Mouse (Mus musculus): Measurements from ENCODE around the gene Gm17622. TPM values are rescaled to one million over a fixed set of nuclear protein-coding genes. Genes with fewer than 3 reads are reported as not detected.

Gm17622 gene
- polyA plus RNA-seq, 1 experiment, result not detected

DNA sequence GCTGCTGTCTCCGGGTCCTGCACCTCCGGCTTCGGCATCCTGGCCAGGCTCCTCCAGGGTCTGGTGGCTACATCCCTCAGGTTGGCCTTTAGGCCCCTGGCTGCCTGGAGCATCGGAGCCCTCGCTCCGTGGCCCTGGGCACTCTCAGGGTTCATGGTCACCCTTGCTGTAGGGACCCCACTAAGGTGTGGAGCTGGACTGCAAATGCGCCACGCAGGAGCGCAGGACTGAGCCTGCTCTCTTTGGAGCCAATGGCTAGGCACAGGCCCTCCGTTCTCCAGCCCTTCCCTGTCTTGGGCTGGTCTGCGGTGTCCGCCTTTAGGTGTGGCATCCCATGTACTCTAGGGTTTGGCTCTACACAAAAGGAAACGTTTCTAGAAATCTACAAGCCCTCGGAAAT is 19.6 kb upstream of the Gm17622 start, which contains the start of gene Ankdd1b:
Gene Ankdd1b, minus strand, starts transcription at position 242 of the 400 bp plus-strand sequence.
- no peak for DNase-seq
- 95% methylated on average over 14 of the region's 14 CpGs for WGBS

DNA sequence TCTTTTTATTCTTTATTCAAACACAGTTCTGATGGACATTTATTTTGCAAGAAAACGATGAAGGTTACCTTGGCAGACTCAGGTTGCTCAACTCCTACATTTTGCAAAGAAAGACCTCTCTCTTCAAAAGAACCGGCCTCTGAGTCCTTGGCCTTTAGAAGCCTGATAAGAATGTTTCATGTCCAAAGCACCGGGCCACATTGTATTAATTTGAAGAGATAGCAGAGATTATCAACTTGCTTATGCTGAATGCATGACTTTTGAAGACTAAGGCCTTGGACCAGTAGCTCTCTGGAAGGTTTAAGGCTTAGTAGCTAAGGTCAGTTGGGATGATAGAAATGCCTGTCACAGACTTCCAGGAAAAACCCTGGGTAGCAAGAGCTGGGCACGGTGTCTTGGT is 13.3 kb upstream of the Gm17622 start:
- H3K27ac ChIP-seq (ENCODE audit: control insufficient read depth, insufficient read depth, low read length), result no peak overlapping the region
- 97% methylated on average over 4 of the region's 4 CpGs for WGBS
- no peaks in the 10 kb centered on the region for H3K4me1 ChIP-seq (replicated peaks; ENCODE audit: control insufficient read depth, insufficient read depth, low read length)
- DNase-seq, result no peak
- TF ChIP-seq POLR2A (IDR thresholded peaks at IDR 0.05; ENCODE audit: control insufficient read depth, extremely low read depth, insufficient read depth, low read length, poor library complexity), result no peak
- no peaks in the 10 kb centered on the region for H3K27me3 ChIP-seq (ENCODE audit: control insufficient read depth, insufficient read depth, low read length)
- H3K36me3 ChIP-seq (ENCODE audit: control insufficient read depth, insufficient read depth, low read length), result no peaks in the 10 kb centered on the region; the same call in 1 of the 2 replicates
- no peak overlapping the region for H3K4me3 ChIP-seq (ENCODE audit: control insufficient read depth, insufficient read depth, low read length)

More for the DNA sequence above, 19.6 kb upstream of the Gm17622 start, which contains the start of gene Ankdd1b:
- H3K27ac ChIP-seq (ENCODE audit: control insufficient read depth, insufficient read depth, low read length), result no peak within 1 kb of the TSS
- H3K4me1 ChIP-seq (replicated peaks; ENCODE audit: control insufficient read depth, insufficient read depth, low read length), result no peaks in the 10 kb centered on the region
- TF ChIP-seq CTCF (IDR thresholded peaks at IDR 0.05; ENCODE audit: borderline replicate concordance, control insufficient read depth, extremely low read depth, insufficient read depth, low read length, poor library complexity) (no peak), POLR2A (IDR thresholded peaks at IDR 0.05; ENCODE audit: control insufficient read depth, extremely low read depth, insufficient read depth, low read length, poor library complexity) (no peak)
- H3K27me3 ChIP-seq (ENCODE audit: control insufficient read depth, insufficient read depth, low read length), result no peaks in the 10 kb centered on the region
- H3K4me3 ChIP-seq (ENCODE audit: control insufficient read depth, insufficient read depth, low read length), result no peak within 1 kb of the TSS
- no peaks in the 10 kb centered on the region for H3K36me3 ChIP-seq (ENCODE audit: control insufficient read depth, insufficient read depth, low read length)

DNA sequence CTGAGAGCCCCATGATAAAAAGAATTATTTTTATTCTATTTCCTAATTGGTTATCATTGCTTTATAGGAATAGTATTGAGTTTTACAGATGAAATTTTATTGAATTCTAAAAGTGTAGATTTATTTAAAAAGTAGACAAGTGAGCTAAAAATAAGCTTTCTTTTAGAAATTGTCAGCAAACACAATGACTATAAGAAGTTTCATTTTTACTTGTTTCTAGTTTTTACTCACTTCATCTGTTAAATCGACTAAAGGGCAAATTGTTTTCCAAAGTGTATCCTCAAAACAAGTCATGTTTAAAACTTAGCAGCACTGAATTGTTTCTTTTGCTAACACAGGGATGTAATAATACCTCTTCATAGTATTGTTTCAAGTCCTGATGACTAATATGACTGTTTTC is 11.5 kb upstream of the Gm17622 start:
- TF ChIP-seq CTCF (IDR thresholded peaks at IDR 0.05; ENCODE audit: borderline replicate concordance, control insufficient read depth, extremely low read depth, insufficient read depth, low read length, poor library complexity), result no peak
- no peak for TF ChIP-seq POLR2A (IDR thresholded peaks at IDR 0.05; ENCODE audit: control insufficient read depth, extremely low read depth, insufficient read depth, low read length, poor library complexity)
- Histone ChIP-seq H3K27me3 (ENCODE audit: control insufficient read depth, insufficient read depth, low read length) (no peaks in the 10 kb centered on the region), H3K4me1 (replicated peaks; ENCODE audit: control insufficient read depth, insufficient read depth, low read length) (no peaks in the 10 kb centered on the region), H3K27ac (ENCODE audit: control insufficient read depth, insufficient read depth, low read length) (no peak overlapping the region), H3K4me3 (ENCODE audit: control insufficient read depth, insufficient read depth, low read length) (no peak overlapping the region), H3K36me3 (ENCODE audit: control insufficient read depth, insufficient read depth, low read length) (no peaks in the 10 kb centered on the region; the same call in 1 of the 2 replicates)
- no peak for DNase-seq
- WGBS, result 90% methylated on average over 1 of the region's 1 CpGs

DNA sequence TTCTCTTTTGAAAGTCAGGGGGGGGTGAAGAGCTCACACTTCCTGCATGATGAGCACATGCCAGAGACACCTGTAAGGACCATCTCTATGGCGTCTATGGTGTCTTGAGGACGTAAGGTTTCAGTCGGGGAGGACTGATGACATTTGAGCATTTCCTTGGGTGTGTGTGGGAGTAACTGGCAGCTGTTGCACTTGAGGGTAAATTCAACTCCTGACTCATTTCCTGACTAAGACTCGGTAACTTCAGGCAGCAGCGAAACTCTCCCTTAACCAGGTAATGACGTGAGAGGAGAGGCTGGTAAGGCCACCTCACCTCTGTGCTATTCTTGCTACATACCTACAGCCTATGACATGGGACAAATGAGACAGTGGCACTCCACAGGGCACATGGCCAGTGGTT is 3.3 kb upstream of the Gm17622 start:
- DNase-seq, result no peak
- WGBS, result 47% methylated on average over 6 of the region's 6 CpGs

DNA sequence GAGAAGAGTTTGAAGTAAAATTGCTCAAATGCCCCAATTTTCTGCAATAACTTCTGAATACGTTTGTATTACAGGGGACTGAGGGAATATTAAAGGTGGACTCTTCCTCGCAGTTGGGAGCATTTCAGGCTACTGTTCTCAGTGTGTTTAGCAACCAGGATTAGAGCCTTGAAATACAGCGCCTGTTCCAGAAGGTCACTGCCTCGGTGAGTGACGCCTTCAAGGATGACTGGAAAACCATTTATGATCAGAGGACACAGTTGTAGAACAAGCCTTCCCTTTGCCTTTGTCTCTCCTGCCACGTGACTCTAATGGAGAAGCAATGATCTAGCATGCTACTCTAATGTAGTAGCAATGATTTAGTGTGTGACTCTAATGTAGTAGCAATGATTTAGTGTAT is 2.6 kb upstream of the Gm17622 start:
- Histone ChIP-seq H3K36me3 (ENCODE audit: control insufficient read depth, insufficient read depth, low read length) (peaks cover 14% of the 10 kb centered on the region), H3K27ac (ENCODE audit: control insufficient read depth, insufficient read depth, low read length) (no peak overlapping the region), H3K27me3 (ENCODE audit: control insufficient read depth, insufficient read depth, low read length) (no peaks in the 10 kb centered on the region), H3K4me1 (replicated peaks; ENCODE audit: control insufficient read depth, insufficient read depth, low read length) (no peaks in the 10 kb centered on the region), H3K4me3 (ENCODE audit: control insufficient read depth, insufficient read depth, low read length) (no peak overlapping the region)
- no peak for TF ChIP-seq POLR2A (IDR thresholded peaks at IDR 0.05; ENCODE audit: control insufficient read depth, extremely low read depth, insufficient read depth, low read length, poor library complexity)
- TF ChIP-seq CTCF (IDR thresholded peaks at IDR 0.05; ENCODE audit: borderline replicate concordance, control insufficient read depth, extremely low read depth, insufficient read depth, low read length, poor library complexity), result no peak
- 96% methylated on average over 6 of the region's 6 CpGs for WGBS
- no peak for DNase-seq

More for the DNA sequence above, 3.3 kb upstream of the Gm17622 start:
- Histone ChIP-seq H3K4me3 (ENCODE audit: control insufficient read depth, insufficient read depth, low read length) (no peak overlapping the region), H3K4me1 (replicated peaks; ENCODE audit: control insufficient read depth, insufficient read depth, low read length) (no peaks in the 10 kb centered on the region), H3K27me3 (ENCODE audit: control insufficient read depth, insufficient read depth, low read length) (no peaks in the 10 kb centered on the region), H3K27ac (ENCODE audit: control insufficient read depth, insufficient read depth, low read length) (no peak overlapping the region), H3K36me3 (ENCODE audit: control insufficient read depth, insufficient read depth, low read length) (peaks cover 14% of the 10 kb centered on the region)
- no peak for TF ChIP-seq POLR2A (IDR thresholded peaks at IDR 0.05; ENCODE audit: control insufficient read depth, extremely low read depth, insufficient read depth, low read length, poor library complexity)
- no peak for TF ChIP-seq CTCF (IDR thresholded peaks at IDR 0.05; ENCODE audit: borderline replicate concordance, control insufficient read depth, extremely low read depth, insufficient read depth, low read length, poor library complexity)

DNA sequence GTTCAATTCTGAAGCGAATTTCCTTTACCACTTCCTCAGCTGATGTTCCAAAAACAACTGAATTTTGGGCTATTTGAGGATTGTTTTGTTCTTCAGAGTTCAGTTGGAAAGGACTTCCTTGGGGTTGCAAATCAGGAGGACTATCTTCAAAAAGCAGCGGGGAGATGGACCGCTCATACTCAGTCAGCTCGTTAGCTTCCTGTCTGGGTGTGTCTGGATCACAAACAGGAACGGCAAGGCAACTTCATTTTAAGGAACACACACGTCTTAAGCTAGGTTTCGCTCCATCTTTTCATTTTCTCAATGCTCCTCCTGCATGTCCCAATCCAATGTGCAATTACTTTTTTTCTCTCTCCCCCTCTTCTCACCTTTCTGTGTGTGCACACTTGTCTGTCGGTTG is 6.1 kb downstream of the Gm17622 start:
- Histone ChIP-seq H3K4me3 (ENCODE audit: control insufficient read depth, insufficient read depth, low read length) (no peak overlapping the region), H3K27me3 (ENCODE audit: control insufficient read depth, insufficient read depth, low read length) (no peaks in the 10 kb centered on the region), H3K4me1 (replicated peaks; ENCODE audit: control insufficient read depth, insufficient read depth, low read length) (no peaks in the 10 kb centered on the region), H3K36me3 (ENCODE audit: control insufficient read depth, insufficient read depth, low read length) (peaks cover 8% of the 10 kb centered on the region), H3K27ac (ENCODE audit: control insufficient read depth, insufficient read depth, low read length) (no peak overlapping the region)
- WGBS, result 41% methylated on average over 8 of the region's 8 CpGs
- no peak for DNase-seq
- TF ChIP-seq POLR2A (IDR thresholded peaks at IDR 0.05; ENCODE audit: control insufficient read depth, extremely low read depth, insufficient read depth, low read length, poor library complexity) (no peak), CTCF (IDR thresholded peaks at IDR 0.05; ENCODE audit: borderline replicate concordance, control insufficient read depth, extremely low read depth, insufficient read depth, low read length, poor library complexity) (no peak)

DNA sequence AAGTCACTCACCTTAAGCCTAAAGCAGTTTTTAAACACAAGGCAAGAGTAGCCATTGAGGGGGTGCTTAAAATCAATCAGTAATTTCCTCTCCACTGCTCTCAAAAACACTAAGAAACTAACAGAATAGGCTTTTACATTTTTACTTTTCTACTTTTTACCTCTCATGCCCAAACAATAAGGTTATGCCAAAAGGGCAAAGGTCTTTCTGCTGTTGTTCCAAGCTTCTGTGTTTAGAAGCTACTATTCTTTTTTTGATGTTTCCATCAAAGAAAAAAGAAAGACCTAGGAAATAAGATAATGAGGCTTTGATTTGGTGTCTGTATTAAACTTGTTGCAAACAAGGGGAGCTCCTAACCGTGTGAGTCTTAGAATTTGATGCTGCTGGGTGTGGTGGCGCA is 9.4 kb downstream of the Gm17622 start:
- TF ChIP-seq POLR2A (IDR thresholded peaks at IDR 0.05; ENCODE audit: control insufficient read depth, extremely low read depth, insufficient read depth, low read length, poor library complexity), result no peak
- no peak for TF ChIP-seq CTCF (IDR thresholded peaks at IDR 0.05; ENCODE audit: borderline replicate concordance, control insufficient read depth, extremely low read depth, insufficient read depth, low read length, poor library complexity)
- no peak for DNase-seq
- 88% methylated on average over 2 of the region's 2 CpGs for WGBS

More for the DNA sequence above, 9.4 kb downstream of the Gm17622 start:
- Histone ChIP-seq H3K27ac (ENCODE audit: control insufficient read depth, insufficient read depth, low read length) (no peak overlapping the region), H3K4me1 (replicated peaks; ENCODE audit: control insufficient read depth, insufficient read depth, low read length) (no peaks in the 10 kb centered on the region), H3K4me3 (ENCODE audit: control insufficient read depth, insufficient read depth, low read length) (no peak overlapping the region), H3K36me3 (ENCODE audit: control insufficient read depth, insufficient read depth, low read length) (peaks cover 8% of the 10 kb centered on the region), H3K27me3 (ENCODE audit: control insufficient read depth, insufficient read depth, low read length) (no peaks in the 10 kb centered on the region)

Data from thymus, adult 2 months (tissue).